Mouse (Mus musculus) ovary, adult 10 weeks (tissue): ENCODE results near the gene Krtap31-1. TPM values are rescaled to one million over a fixed set of nuclear protein-coding genes. Genes with fewer than 3 reads are reported as not detected.

ENCODE experiments used
- polyA plus RNA-seq: library from polyadenylated mRNA; stranded (reverse); fragments of 350-450 nt; fragmentation: Illumina TruSeq; extraction: RNeasy Lipid Tissue Mini Kit (QIAGEN cat#74804); gene quantifications from one replicate; pipeline ENCODE4 v1.2.3, GENCODE M21; 2014

Gene Krtap31-1
- polyA plus RNA-seq: not detected

DNA sequence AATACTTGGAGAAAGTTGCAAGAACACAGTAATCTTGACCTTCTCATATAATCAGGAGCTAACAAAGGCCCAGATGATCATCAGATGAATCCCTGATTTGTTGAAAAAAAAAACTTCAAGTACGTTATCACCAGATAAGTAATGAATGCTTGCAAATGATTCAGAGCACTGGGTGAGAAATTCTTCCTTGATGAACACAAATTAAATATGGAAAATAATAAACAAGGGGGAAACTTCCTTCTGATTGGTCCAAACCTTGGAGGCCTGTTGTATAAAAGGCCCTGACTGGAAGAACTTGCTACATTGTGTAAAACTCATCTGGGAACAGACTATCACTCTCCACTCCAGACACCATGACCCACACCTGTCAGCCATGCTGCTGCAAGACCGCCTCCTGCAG, at the start of gene Krtap31-1:
TSS of gene Krtap31-1 (plus strand) at position 301 of the 400 bp plus-strand sequence.

DNA sequence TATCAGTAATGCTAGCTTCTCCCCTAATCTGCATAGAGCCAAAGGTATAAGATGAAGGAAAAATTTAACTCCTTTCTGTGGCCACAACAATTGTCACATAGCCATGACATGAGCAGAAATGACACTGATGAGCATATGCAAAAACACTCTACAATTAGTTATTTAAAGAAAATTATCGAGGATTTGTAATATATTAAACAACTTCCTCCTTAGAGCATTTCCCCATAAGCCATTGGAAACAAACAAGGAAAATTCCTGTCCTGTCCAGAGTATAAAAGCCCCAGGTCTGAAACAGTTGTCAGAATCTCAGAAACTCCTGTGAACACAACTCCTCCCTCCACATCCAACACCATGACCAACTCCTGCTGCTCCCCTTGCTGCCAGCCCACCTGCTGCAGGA, 43.5 kb upstream of the Krtap31-1 start, which contains the start of gene Gm11559:
TSS of gene Gm11559 (plus strand) at position 301 of the 400 bp plus-strand sequence.

DNA sequence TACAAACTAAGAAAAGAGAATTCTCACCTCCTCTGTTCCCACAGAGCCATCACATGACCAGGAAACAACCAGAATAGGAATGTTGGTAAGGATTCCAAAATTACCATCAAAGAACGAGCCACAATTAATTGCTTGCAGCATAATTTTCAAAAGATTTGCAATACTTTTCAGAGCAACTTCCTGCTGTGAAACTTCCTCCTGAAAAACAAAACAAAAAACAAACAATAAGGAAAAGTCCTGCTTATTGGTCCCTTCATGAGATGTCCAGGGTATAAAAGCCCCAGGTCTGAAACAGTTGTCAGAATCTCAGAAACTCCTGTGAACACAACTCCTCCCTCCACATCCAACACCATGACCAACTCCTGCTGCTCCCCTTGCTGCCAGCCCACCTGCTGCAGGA, 34.6 kb upstream of the Krtap31-1 start, which contains the start of gene Krtap9-1:
TSS of gene Krtap9-1 (plus strand) at position 301 of the 400 bp plus-strand sequence.

DNA sequence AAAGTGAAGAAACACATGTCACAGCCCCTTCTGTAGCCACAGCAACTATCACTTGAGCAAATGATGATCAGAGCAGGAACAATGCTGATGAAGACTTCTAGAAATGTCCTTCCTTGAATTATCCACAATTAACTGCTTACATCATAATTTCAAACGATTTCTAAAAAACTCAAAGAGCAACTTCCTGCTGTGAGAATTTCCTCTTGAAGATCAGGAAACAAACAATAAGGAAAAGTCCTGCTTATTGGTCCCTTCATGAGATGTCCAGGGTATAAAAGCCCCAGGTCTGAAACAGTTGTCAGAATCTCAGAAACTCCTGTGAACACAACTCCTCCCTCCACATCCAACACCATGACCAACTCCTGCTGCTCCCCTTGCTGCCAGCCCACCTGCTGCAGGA, 28.8 kb upstream of the Krtap31-1 start, which contains the start of gene Gm11567:
TSS of gene Gm11567 (plus strand) at position 301 of the 400 bp plus-strand sequence.

DNA sequence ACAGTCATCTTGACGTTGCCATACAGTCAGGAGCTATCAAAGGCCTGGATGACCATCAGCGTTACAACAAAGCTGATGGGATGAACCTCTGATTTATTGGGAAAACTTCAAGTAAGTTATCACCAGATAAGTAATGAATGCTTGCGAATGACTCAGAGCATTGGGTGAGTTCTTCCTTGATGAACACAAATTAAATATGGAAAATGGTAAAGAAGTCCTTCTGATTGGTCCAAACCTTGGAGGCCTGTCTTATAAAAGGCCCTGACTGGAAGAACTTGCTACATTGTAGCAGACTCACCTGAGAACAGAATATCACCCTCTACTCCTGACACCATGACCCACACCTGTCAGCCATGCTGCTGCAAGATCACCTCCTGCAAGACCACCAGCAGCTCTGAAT, 6.7 kb downstream of the Krtap31-1 start, which contains the start of gene Gm11565:
TSS of gene Gm11565 (plus strand) at position 301 of the 400 bp plus-strand sequence.

DNA sequence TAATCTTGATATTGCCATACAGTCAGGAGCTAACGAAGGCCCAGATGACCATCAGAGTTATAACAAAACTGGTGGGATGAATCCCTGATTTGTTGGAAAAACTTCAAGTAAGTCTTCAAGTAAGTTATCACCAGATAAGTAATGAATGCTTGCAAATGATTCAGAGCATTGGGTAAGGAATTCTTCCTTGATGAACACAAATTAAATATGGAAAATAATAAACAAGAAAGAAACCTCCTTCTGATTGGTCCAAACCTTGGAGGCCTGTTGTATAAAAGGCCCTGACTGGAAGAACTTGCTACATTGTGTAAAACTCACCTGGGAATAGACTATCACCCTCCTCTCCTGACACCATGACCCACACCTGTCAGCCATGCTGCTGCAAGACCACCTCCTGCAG, 28.3 kb downstream of the Krtap31-1 start, which contains the start of gene Krtap31-2:
TSS of gene Krtap31-2 (plus strand) at position 301 of the 400 bp plus-strand sequence.

DNA sequence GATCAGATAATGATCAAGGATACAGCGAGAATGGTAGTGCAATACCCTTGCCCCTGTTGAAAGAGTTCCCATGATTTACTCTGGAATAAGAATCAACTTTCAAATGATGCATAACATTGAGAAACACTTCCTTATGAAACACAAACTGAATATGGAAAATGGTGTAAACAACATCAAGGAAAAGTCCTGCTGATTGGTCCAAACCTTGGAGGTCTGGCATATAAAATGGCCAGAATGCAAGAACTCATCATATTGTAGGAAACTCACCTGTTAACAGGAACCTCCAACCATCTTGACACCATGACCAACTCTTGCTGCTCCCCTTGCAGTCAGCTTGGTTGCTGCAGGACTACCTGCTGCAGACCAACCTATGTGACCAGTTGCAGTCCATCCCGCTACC, 40.5 kb downstream of the Krtap31-1 start, which contains the start of gene Krtap9-5:
TSS of gene Krtap9-5 (plus strand) at position 301 of the 400 bp plus-strand sequence.

Other genes with a start within 250 kb of the Krtap31-1 start
- not detected for gene Gm11563, start 249.0 kb upstream of the Krtap31-1 start, polyA plus RNA-seq
- gene Krtap4-6, start 242.0 kb upstream of the Krtap31-1 start, polyA plus RNA-seq: not detected
- not detected for gene Gm14190, start 217.2 kb upstream of the Krtap31-1 start, polyA plus RNA-seq
- gene Gm14180, start 173.6 kb upstream of the Krtap31-1 start, polyA plus RNA-seq: not detected
- gene Gm11595, start 135.0 kb upstream of the Krtap31-1 start, polyA plus RNA-seq: not detected
- not detected for gene Krtap4-8, start 127.2 kb upstream of the Krtap31-1 start, polyA plus RNA-seq
- not detected for gene Krtap4-9, start 122.7 kb upstream of the Krtap31-1 start, polyA plus RNA-seq
- not detected for gene Gm11596, start 114.5 kb upstream of the Krtap31-1 start, polyA plus RNA-seq
- gene Gm11569, start 109.0 kb upstream of the Krtap31-1 start, polyA plus RNA-seq: not detected
- gene Gm11554, start 103.5 kb upstream of the Krtap31-1 start, polyA plus RNA-seq: not detected
- gene Krtap4-13, start 98.0 kb upstream of the Krtap31-1 start, polyA plus RNA-seq: not detected
- gene Gm11564, start 92.3 kb upstream of the Krtap31-1 start, polyA plus RNA-seq: not detected
- not detected for gene 2300003K06Rik, start 69.9 kb upstream of the Krtap31-1 start, polyA plus RNA-seq
- gene Krtap4-16, start 56.3 kb upstream of the Krtap31-1 start, polyA plus RNA-seq: not detected
- gene Gm11568, start 50.0 kb upstream of the Krtap31-1 start, polyA plus RNA-seq: not detected
- not detected for gene Gm11559, start 43.4 kb upstream of the Krtap31-1 start, polyA plus RNA-seq
- gene Krtap9-1, start 34.5 kb upstream of the Krtap31-1 start, polyA plus RNA-seq: not detected
- not detected for gene Gm11567, start 28.7 kb upstream of the Krtap31-1 start, polyA plus RNA-seq
- gene Gm11565, start 6.8 kb downstream of the Krtap31-1 start, polyA plus RNA-seq: not detected
- gene Krtap31-2, start 28.4 kb downstream of the Krtap31-1 start, polyA plus RNA-seq: not detected
- not detected for gene Krtap9-5, start 40.6 kb downstream of the Krtap31-1 start, polyA plus RNA-seq
- not detected for gene Krtap29-1, start 71.1 kb downstream of the Krtap31-1 start, polyA plus RNA-seq
- not detected for gene Krtap16-1, start 78.7 kb downstream of the Krtap31-1 start, polyA plus RNA-seq
- gene Krtap17-1, start 86.1 kb downstream of the Krtap31-1 start, polyA plus RNA-seq: not detected
- gene Krt33a, start 108.3 kb downstream of the Krtap31-1 start, polyA plus RNA-seq: not detected
- not detected for gene Krt33b, start 121.9 kb downstream of the Krtap31-1 start, polyA plus RNA-seq
- not detected for gene Krt34, start 133.6 kb downstream of the Krtap31-1 start, polyA plus RNA-seq
- not detected for gene Krt31, start 142.6 kb downstream of the Krtap31-1 start, polyA plus RNA-seq
- gene Krt32, start 180.3 kb downstream of the Krtap31-1 start, polyA plus RNA-seq: not detected
- not detected for gene Krt35, start 188.3 kb downstream of the Krtap31-1 start, polyA plus RNA-seq
- gene Krt36, start 197.7 kb downstream of the Krtap31-1 start, polyA plus RNA-seq: not detected
- gene Krt13, start 213.6 kb downstream of the Krtap31-1 start, polyA plus RNA-seq: not detected
- gene Krt15, start 228.0 kb downstream of the Krtap31-1 start, polyA plus RNA-seq: not detected
- 5.7 TPM for gene Krt19, start 240.7 kb downstream of the Krtap31-1 start, polyA plus RNA-seq